Comparison of ENCODE assay signal across 8 mouse cellular contexts in the genomic region with DNA sequence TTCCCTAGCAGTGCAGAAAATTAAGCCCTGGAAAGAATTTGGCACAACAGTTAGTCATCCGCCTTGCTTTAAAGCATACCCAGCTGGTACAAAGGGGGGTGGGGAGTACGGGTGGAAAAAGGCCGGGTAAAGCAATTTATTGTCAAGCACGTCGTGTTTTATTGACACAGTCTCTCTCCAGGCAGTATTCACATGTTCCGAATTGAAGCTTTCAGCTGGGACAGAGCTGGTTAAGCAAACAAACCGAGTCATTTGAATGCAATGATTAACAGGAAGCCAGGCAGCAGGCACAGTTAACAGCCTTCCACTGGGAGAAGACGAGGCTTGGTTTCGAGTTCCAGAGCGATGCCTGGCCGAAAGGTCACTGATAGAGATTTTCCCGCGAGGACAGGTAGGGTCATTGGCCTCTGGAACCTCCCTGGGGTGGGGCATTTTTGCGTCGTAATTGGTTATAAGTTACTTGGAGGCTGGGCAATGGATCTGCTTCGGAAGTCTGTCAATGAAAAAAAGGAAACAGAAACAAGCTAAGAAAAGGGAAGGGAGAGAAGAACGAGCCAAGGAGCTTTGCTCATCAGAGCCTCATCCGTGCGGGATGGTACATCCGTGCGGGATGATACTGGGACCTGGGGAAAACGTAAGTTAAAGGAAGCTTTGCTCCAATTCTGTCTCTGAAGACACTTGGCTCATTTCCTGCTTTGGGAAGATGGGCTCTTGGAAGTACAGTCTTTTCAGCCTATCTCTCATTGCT. TPM values are rescaled to one million over a fixed set of nuclear protein-coding genes. Genes with fewer than 3 reads are reported as not detected.
A peak's percentile ranks its signal among the peaks of the same experiment; 100 is the strongest.
DNase-seq lines count a peak whose midpoint lies in the region; ATAC-seq lines count a peak whose summit lies in the region.

Gene Gcnt2, plus strand, starts transcription at position 103 of the 748 bp plus-strand sequence.

- no peak within 1 kb of the TSS for H3K9ac ChIP-seq in neural tube, embryonic 11.5 days (ENCODE audit: low read length)
- no peak within 1 kb of the TSS for H3K9ac ChIP-seq in forebrain, embryonic 15.5 days (replicated peaks)
- H3K9ac ChIP-seq in intestine, embryonic 15.5 days: peak within 1 kb of the TSS; percentile 18; the same call in 1 of the 2 replicates

- no peaks in the 10 kb centered on the region for H3K36me3 ChIP-seq in neural tube, embryonic 11.5 days (ENCODE audit: control insufficient read depth, insufficient read depth, low read length)
- H3K36me3 ChIP-seq in forebrain, embryonic 15.5 days: no peaks in the 10 kb centered on the region
- no peaks in the 10 kb centered on the region for H3K36me3 ChIP-seq in intestine, embryonic 15.5 days

- no peak within 1 kb of the TSS for H3K27ac ChIP-seq in neural tube, embryonic 11.5 days (ENCODE audit: low read depth, low read length)
- no peak within 1 kb of the TSS for H3K27ac ChIP-seq in forebrain, embryonic 15.5 days (replicated peaks)
- H3K27ac ChIP-seq in intestine, embryonic 15.5 days: peak within 1 kb of the TSS; percentile 73

- H3K4me3 ChIP-seq in neural tube, embryonic 11.5 days (ENCODE audit: low read depth, low read length): no peak within 1 kb of the TSS
- H3K4me3 ChIP-seq in forebrain, embryonic 15.5 days: no peak within 1 kb of the TSS
- H3K4me3 ChIP-seq in intestine, embryonic 15.5 days (replicated peaks): peak within 1 kb of the TSS; percentile 38

- no peaks in the 10 kb centered on the region for H3K27me3 ChIP-seq in neural tube, embryonic 11.5 days (ENCODE audit: control insufficient read depth, insufficient read depth, low read length)
- no peaks in the 10 kb centered on the region for H3K27me3 ChIP-seq in forebrain, embryonic 15.5 days
- H3K27me3 ChIP-seq in intestine, embryonic 15.5 days (replicated peaks): no peaks in the 10 kb centered on the region

- H3K4me2 ChIP-seq in neural tube, embryonic 11.5 days (ENCODE audit: low read depth): peak within 1 kb of the TSS; percentile 9; the same call in 1 of the 2 replicates
- H3K4me2 ChIP-seq in forebrain, embryonic 15.5 days (replicated peaks): peak within 1 kb of the TSS; percentile 8
- H3K4me2 ChIP-seq in intestine, embryonic 15.5 days (replicated peaks): peak within 1 kb of the TSS; percentile 53

- H3K9me3 ChIP-seq in neural tube, embryonic 11.5 days (ENCODE audit: control insufficient read depth, low read length): no peaks in the 10 kb centered on the region
- no peaks in the 10 kb centered on the region for H3K9me3 ChIP-seq in forebrain, embryonic 15.5 days
- no peaks in the 10 kb centered on the region for H3K9me3 ChIP-seq in intestine, embryonic 15.5 days

- DNase-seq in neural tube, embryonic 11.5 days (ENCODE audit: low spot score): no peak
- no peak for DNase-seq in neural tube, embryonic 10.5 days (ENCODE audit: extremely low spot score, low spot score)
- DNase-seq in left cerebral cortex, postnatal 25 days (ENCODE audit: low spot score in 2 of 2): peak; percentile 26 to 55
- peak; percentile 30 for DNase-seq in urinary bladder, postnatal 25 days (ENCODE audit: low spot score)

- WGBS in neural tube, embryonic 11.5 days: 40% methylated on average over 22 of the region's 22 CpGs
- WGBS in forebrain, embryonic 15.5 days: 64% methylated on average over 22 of the region's 22 CpGs
- WGBS in intestine, embryonic 15.5 days: 21% methylated on average over 22 of the region's 22 CpGs

- H3K4me1 ChIP-seq in neural tube, embryonic 11.5 days (ENCODE audit: control insufficient read depth, insufficient read depth, low read length): 0 out of 2 replicates have a peak, but pooled peaks cover 3% of the 10 kb centered on the region
- H3K4me1 ChIP-seq in forebrain, embryonic 15.5 days: no peaks in the 10 kb centered on the region
- no peaks in the 10 kb centered on the region for H3K4me1 ChIP-seq in intestine, embryonic 15.5 days (replicated peaks)

- intact Hi-C loops in left cerebral cortex, postnatal 25 days (cut with DNase I): loop anchor here (5.0 kb wide), 1 partner anchor 57 kb away; no protein-coding TSS in a partner anchor

- no peak for ATAC-seq in neural tube, embryonic 11.5 days (ENCODE audit: insufficient read depth, low FRiP score, low TSS enrichment)
- ATAC-seq in forebrain, embryonic 15.5 days (replicated peaks): peak; percentile 48; the same call in 1 of the 2 replicates
- ATAC-seq in intestine, embryonic 15.5 days: peak; percentile 95
- peak; percentile 72 for ATAC-seq in megakaryocyte, adult 5-6 weeks (ENCODE audit: poor library complexity, severe bottlenecking)
- ATAC-seq in cerebellum, adult (ENCODE audit: insufficient number of reproducible peaks, low FRiP score, low TSS enrichment): no peak

RNA-seq across cellular contexts. Expression of gene Gcnt2, which starts in this region (rescaled TPM):
- 5.9 and 6.9 TPM in 2 replicates for polyA plus RNA-seq in neural tube, embryonic 11.5 days (2014; fragmentation: Nextera tagmentation; extraction: Ambion mirVana)
- 3.3 and 4.5 TPM in 2 replicates for polyA plus RNA-seq in forebrain, embryonic 15.5 days (2015; fragmentation: Nextera tagmentation; extraction: Ambion mirVana)
- 12.2 and 12.4 TPM in 2 replicates for polyA plus RNA-seq in intestine, embryonic 15.5 days (2015; fragmentation: Nextera tagmentation; extraction: Ambion mirVana)
- 10 to 100 TPM; 17.3 to 17.7 TPM for total RNA-seq in left cerebral cortex, postnatal 25 days (2021)
- 22.7 and 23.6 TPM in 2 replicates for total RNA-seq in megakaryocyte, adult 5-6 weeks (2015)
- total RNA-seq in megakaryocyte, adult 5-6 weeks (2017): 11.7 and 15.3 TPM in 2 replicates

Comparison
In these comparisons a context has a peak if more than half of its experiments do, and no peak if none do; other contexts are left out.
1. ATAC-seq: peak in forebrain, embryonic 15.5 days (single experiment), intestine, embryonic 15.5 days (single experiment) and megakaryocyte, adult 5-6 weeks (single experiment); none in neural tube, embryonic 11.5 days (single experiment) and cerebellum, adult (single experiment).
2. DNase-seq: peak in left cerebral cortex, postnatal 25 days (2 of 2) and urinary bladder, postnatal 25 days (single experiment); none in neural tube, embryonic 11.5 days (single experiment) and neural tube, embryonic 10.5 days (single experiment).
3. Peak in every context shown above with its lines, with median percentiles within 50 percentile points of each other: H3K4me2 ChIP-seq.